Mouse (Mus musculus): ENCODE data around the gene Myl6. TPM values are rescaled to one million over a fixed set of nuclear protein-coding genes. Genes with fewer than 3 reads are reported as not detected.
A peak's percentile ranks its signal among the peaks of the same experiment; 100 is the strongest.

The Myl6 gene
- polyA plus RNA-seq, 1 experiment: 3,169 TPM

GRCm38 (mm10) chr10:128535624-128536265 is 41.8 kb upstream of the Myl6 start:
- Histone ChIP-seq H3K27me3 (ENCODE audit: control insufficient read depth, insufficient read depth, insufficient read length) (no peaks in the 10 kb centered on the region), H3K4me3 (ENCODE audit: insufficient read depth, poor library complexity, severe bottlenecking) (no peak overlapping the region)
- TF ChIP-seq MYOG (IDR thresholded peaks at IDR 0.05; ENCODE audit: control insufficient read depth, extremely low read depth, insufficient read length): no peak
- TF ChIP-seq MAX (IDR thresholded peaks at IDR 0.05): no peak
- TF ChIP-seq FOSL1 (IDR thresholded peaks at IDR 0.05; ENCODE audit: insufficient read depth, low read length, poor library complexity, severe bottlenecking): no peak
- TF ChIP-seq MYOD1 (IDR thresholded peaks at IDR 0.05; ENCODE audit: control insufficient read depth, insufficient read length, low read depth): no peak
- TF ChIP-seq CTCF (IDR thresholded peaks at IDR 0.05; ENCODE audit: control insufficient read depth, insufficient read depth, insufficient read length): no peak
- TF ChIP-seq USF1 (IDR thresholded peaks at IDR 0.05; ENCODE audit: low read depth): no peak
- TF ChIP-seq CEBPB (IDR thresholded peaks at IDR 0.05; ENCODE audit: low read depth): no peak

GRCm38 (mm10) chr10:128535206-128535605 is 41.3 kb upstream of the Myl6 start:
- no peaks in the 10 kb centered on the region for H3K79me3 ChIP-seq (ENCODE audit: low read depth)
- no peaks in the 10 kb centered on the region for H3K79me2 ChIP-seq (ENCODE audit: control insufficient read depth, insufficient read depth)
- no peak overlapping the region for H3ac ChIP-seq (ENCODE audit: control insufficient read depth, insufficient read length, low read depth)
- no peaks in the 10 kb centered on the region for H3K27me3 ChIP-seq (ENCODE audit: control insufficient read depth, insufficient read depth, insufficient read length)
- no peak overlapping the region for H3K4me3 ChIP-seq (ENCODE audit: insufficient read depth, poor library complexity, severe bottlenecking)
- TF ChIP-seq FOSL1 (IDR thresholded peaks at IDR 0.05; ENCODE audit: insufficient read depth, low read length, poor library complexity, severe bottlenecking): no peak
- TF ChIP-seq USF1 (IDR thresholded peaks at IDR 0.05; ENCODE audit: low read depth): no peak
- no peak for TF ChIP-seq MYOG (IDR thresholded peaks at IDR 0.05; ENCODE audit: control insufficient read depth, extremely low read depth, insufficient read length)
- no peak for TF ChIP-seq MYOD1 (IDR thresholded peaks at IDR 0.05; ENCODE audit: control insufficient read depth, insufficient read length, low read depth)
- TF ChIP-seq CEBPB (IDR thresholded peaks at IDR 0.05; ENCODE audit: low read depth): no peak
- no peak for TF ChIP-seq MAX (IDR thresholded peaks at IDR 0.05)
- TF ChIP-seq CTCF (IDR thresholded peaks at IDR 0.05; ENCODE audit: control insufficient read depth, insufficient read depth, insufficient read length): no peak
- no peaks in the 10 kb centered on the region for H3K36me3 ChIP-seq (ENCODE audit: control insufficient read depth, insufficient read depth)

More at GRCm38 (mm10) chr10:128535624-128536265, 41.8 kb upstream of the Myl6 start:
- Histone ChIP-seq H3K79me3 (ENCODE audit: low read depth) (no peaks in the 10 kb centered on the region), H3K79me2 (ENCODE audit: control insufficient read depth, insufficient read depth) (no peaks in the 10 kb centered on the region), H3K36me3 (ENCODE audit: control insufficient read depth, insufficient read depth) (no peaks in the 10 kb centered on the region), H3ac (ENCODE audit: control insufficient read depth, insufficient read length, low read depth) (peak overlapping the region; percentile 37)

GRCm38 (mm10) chr10:128526366-128527356 is 32.7 kb upstream of the Myl6 start:
- peak overlapping the region; percentile 28 for H3K4me3 ChIP-seq (ENCODE audit: insufficient read depth, poor library complexity, severe bottlenecking)
- H3K79me3 ChIP-seq (ENCODE audit: low read depth): peaks cover 5% of the 10 kb centered on the region
- peaks cover 33% of the 10 kb centered on the region for H3K79me2 ChIP-seq (ENCODE audit: control insufficient read depth, insufficient read depth)
- no peaks in the 10 kb centered on the region for H3K27me3 ChIP-seq (ENCODE audit: control insufficient read depth, insufficient read depth, insufficient read length)
- H3K36me3 ChIP-seq (ENCODE audit: control insufficient read depth, insufficient read depth): peaks cover 12% of the 10 kb centered on the region
- no peak for TF ChIP-seq MYOD1 (IDR thresholded peaks at IDR 0.05; ENCODE audit: control insufficient read depth, insufficient read length, low read depth)
- TF ChIP-seq CEBPB (IDR thresholded peaks at IDR 0.05; ENCODE audit: low read depth): no peak
- no peak for TF ChIP-seq CTCF (IDR thresholded peaks at IDR 0.05; ENCODE audit: control insufficient read depth, insufficient read depth, insufficient read length)
- TF ChIP-seq MAX (IDR thresholded peaks at IDR 0.05): no peak
- no peak for TF ChIP-seq MYOG (IDR thresholded peaks at IDR 0.05; ENCODE audit: control insufficient read depth, extremely low read depth, insufficient read length)
- no peak for TF ChIP-seq FOSL1 (IDR thresholded peaks at IDR 0.05; ENCODE audit: insufficient read depth, low read length, poor library complexity, severe bottlenecking)
- TF ChIP-seq USF1 (IDR thresholded peaks at IDR 0.05; ENCODE audit: low read depth): no peak
- H3ac ChIP-seq (ENCODE audit: control insufficient read depth, insufficient read length, low read depth): peak overlapping the region; percentile 57

GRCm38 (mm10) chr10:128525671-128526308 is 31.8 kb upstream of the Myl6 start, which contains the start of gene Esyt1:
Gene Esyt1, minus strand, starts transcription at chr10:128525871.
- TF ChIP-seq CEBPB (IDR thresholded peaks at IDR 0.05; ENCODE audit: low read depth) (no peak), CTCF (IDR thresholded peaks at IDR 0.05; ENCODE audit: control insufficient read depth, insufficient read depth, insufficient read length) (peak; percentile 48), MAX (IDR thresholded peaks at IDR 0.05) (peak; percentile 78), MYOG (IDR thresholded peaks at IDR 0.05; ENCODE audit: control insufficient read depth, extremely low read depth, insufficient read length) (no peak), MYOD1 (IDR thresholded peaks at IDR 0.05; ENCODE audit: control insufficient read depth, insufficient read length, low read depth) (peak; percentile 50), USF1 (IDR thresholded peaks at IDR 0.05; ENCODE audit: low read depth) (peak; percentile 67)
- peak within 1 kb of the TSS; percentile 85 for H3ac ChIP-seq (ENCODE audit: control insufficient read depth, insufficient read length, low read depth)
- peak within 1 kb of the TSS; percentile 78 for H3K4me3 ChIP-seq (ENCODE audit: insufficient read depth, poor library complexity, severe bottlenecking)
- H3K27me3 ChIP-seq (ENCODE audit: control insufficient read depth, insufficient read depth, insufficient read length): no peaks in the 10 kb centered on the region
- peaks cover 33% of the 10 kb centered on the region for H3K79me2 ChIP-seq (ENCODE audit: control insufficient read depth, insufficient read depth)
- peaks cover 5% of the 10 kb centered on the region for H3K79me3 ChIP-seq (ENCODE audit: low read depth)
- H3K36me3 ChIP-seq (ENCODE audit: control insufficient read depth, insufficient read depth): peaks cover 21% of the 10 kb centered on the region

All from C2C12 (cell line).